Mouse (Mus musculus): ENCODE data around the gene Cabp2. TPM values are rescaled to one million over a fixed set of nuclear protein-coding genes. Genes with fewer than 3 reads are reported as not detected.

The Cabp2 gene
- polyA plus RNA-seq, 1 experiment from 2014 or later = not detected

DNA sequence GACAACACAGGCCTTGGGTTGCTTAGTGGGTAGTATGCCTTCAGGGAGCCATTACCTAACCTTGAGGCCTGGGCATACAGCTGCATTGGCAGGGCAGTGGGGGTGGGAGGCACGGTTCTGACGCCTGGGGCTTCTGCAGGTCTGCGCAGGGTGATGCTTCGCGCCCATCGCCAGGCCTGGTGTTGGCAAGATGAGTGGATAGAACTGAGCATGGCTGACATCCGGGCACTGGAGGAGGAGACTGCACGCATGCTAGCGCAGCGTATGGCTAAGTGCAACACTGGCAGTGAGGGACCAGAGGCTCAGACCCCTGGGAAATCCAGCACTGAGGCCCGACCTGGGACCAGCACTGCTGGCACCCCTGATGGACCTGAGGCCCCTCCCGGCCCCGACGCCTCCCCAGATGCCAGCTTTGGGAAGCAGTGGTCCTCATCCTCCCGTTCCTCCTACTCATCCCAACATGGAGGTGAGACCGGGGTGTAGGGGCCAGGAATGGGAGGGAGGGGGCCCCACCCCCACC, 23.4 kb downstream of the Cabp2 start:
- WGBS = 86% methylated on average over 16 of the region's 16 CpGs

DNA sequence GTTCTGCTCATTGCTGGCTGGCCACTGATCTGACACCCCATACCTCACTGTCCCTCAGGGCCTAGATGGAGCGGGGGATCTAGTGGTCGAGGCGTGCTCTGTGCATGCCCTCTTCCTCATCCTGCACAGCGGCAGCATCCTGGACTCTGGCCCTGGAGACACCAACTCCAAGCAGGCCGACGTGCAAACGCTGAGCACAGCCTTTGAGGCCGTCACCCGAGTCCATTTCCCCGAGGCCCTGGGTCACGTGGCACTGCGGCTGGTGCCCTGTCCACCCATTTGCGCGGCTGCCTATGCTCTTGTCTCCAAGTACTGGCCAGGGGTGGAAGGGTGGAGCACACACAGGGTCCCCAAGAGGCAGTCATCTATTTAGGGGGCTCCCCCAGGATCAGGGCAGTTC, 25.3 kb downstream of the Cabp2 start:
- Histone ChIP-seq H3K9me3 (no peaks in the 10 kb centered on the region), H3K27me3 (peaks cover 13% of the 10 kb centered on the region), H3K4me3 (no peak overlapping the region), H3K36me3 (0 out of 2 replicates have a peak, but pooled peaks cover 1% of the 10 kb centered on the region), H3K27ac (no peak overlapping the region), H3K9ac (no peak overlapping the region), H3K4me1 (no peaks in the 10 kb centered on the region), H3K4me2 (no peak overlapping the region)
- WGBS = 84% methylated on average over 14 of the region's 14 CpGs
- no peak for ATAC-seq (ENCODE audit: borderline replicate concordance, extremely low read depth, low FRiP score, low TSS enrichment)

More for the DNA sequence above, 23.4 kb downstream of the Cabp2 start:
- no peaks in the 10 kb centered on the region for H3K36me3 ChIP-seq
- no peak for ATAC-seq (ENCODE audit: borderline replicate concordance, extremely low read depth, low FRiP score, low TSS enrichment)
- no peak overlapping the region for H3K4me2 ChIP-seq
- H3K4me3 ChIP-seq = no peak overlapping the region
- H3K27me3 ChIP-seq = peaks cover 31% of the 10 kb centered on the region
- no peak overlapping the region for H3K27ac ChIP-seq
- no peak overlapping the region for H3K9ac ChIP-seq
- no peaks in the 10 kb centered on the region for H3K9me3 ChIP-seq
- H3K4me1 ChIP-seq = peaks cover 15% of the 10 kb centered on the region

DNA sequence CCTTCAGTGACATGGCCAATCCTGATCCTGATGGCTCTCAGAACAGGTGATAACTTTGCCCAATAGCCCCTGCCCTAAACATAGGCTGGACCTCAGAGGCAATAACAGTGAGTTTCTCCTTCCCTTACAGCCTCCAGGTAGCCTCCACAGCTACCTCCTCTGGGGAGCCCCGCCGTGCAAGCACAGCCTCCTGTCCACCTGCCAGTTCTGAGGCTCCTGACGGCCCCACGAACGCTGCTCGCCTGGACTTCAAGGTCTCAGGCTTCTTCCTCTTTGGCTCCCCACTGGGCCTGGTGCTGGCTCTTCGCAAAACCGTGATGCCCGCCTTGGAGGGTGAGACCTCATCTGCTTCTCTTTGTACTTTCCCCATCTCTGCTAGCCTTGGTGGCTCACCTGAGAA, 27.2 kb downstream of the Cabp2 start:
- H3K9me3 ChIP-seq = no peaks in the 10 kb centered on the region
- H3K36me3 ChIP-seq = peaks cover 7% of the 10 kb centered on the region; the same call in 1 of the 2 replicates
- 86% methylated on average over 9 of the region's 9 CpGs for WGBS

DNA sequence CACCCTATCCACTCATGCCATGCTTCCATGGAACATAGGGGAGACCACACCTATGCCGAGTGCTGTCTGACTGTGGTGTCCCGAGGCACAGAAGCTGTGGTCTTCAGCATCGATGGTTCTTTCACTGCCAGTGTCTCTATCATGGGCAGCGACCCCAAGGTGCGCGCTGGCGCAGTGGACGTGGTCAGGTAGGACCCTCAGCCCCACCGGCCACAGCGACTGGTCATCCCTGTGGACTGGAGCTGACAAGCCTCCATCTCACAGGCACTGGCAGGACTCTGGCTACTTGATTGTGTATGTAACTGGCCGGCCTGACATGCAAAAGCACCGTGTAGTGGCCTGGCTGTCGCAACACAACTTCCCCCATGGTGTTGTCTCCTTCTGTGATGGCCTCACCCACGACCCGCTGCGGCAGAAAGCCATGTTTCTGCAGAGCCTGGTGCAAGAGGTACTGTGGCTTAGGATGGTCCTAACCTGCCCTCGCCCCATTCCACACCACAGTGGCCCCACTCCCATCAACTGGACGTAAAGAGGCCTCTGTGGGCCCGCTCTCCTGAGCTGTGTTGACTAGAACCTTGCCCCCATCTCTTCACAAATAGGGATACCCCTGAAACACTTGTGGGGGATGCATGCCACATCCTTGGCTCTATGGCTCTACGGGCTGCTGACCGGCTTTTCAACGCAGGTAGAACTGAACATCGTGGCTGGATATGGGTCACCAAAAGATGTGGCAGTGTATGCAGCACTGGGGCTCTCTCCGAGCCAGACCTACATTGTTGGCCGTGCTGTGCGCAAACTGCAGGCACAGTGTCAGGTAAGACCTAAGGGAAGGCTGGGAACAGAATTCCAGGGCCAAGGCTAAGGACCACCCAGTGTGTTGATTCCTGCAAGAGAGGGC, 30.9 kb downstream of the Cabp2 start:
- H3K36me3 ChIP-seq = peaks cover 40% of the 10 kb centered on the region
- WGBS = 93% methylated on average over 26 of the region's 26 CpGs
- no peak overlapping the region for H3K4me3 ChIP-seq
- no peak overlapping the region for H3K27ac ChIP-seq
- H3K4me2 ChIP-seq = no peak overlapping the region
- no peak for ATAC-seq (ENCODE audit: borderline replicate concordance, extremely low read depth, low FRiP score, low TSS enrichment)
- H3K9me3 ChIP-seq = no peaks in the 10 kb centered on the region
- no peak overlapping the region for H3K9ac ChIP-seq
- no peaks in the 10 kb centered on the region for H3K27me3 ChIP-seq
- peaks cover 11% of the 10 kb centered on the region; the same call in 1 of the 2 replicates for H3K4me1 ChIP-seq

More for the DNA sequence above, 27.2 kb downstream of the Cabp2 start:
- no peak overlapping the region for H3K4me3 ChIP-seq
- H3K9ac ChIP-seq = no peak overlapping the region
- H3K27ac ChIP-seq = no peak overlapping the region
- H3K4me1 ChIP-seq = peaks cover 7% of the 10 kb centered on the region; the same call in 1 of the 2 replicates
- no peak for ATAC-seq (ENCODE audit: borderline replicate concordance, extremely low read depth, low FRiP score, low TSS enrichment)
- no peaks in the 10 kb centered on the region for H3K27me3 ChIP-seq
- H3K4me2 ChIP-seq = no peak overlapping the region

DNA sequence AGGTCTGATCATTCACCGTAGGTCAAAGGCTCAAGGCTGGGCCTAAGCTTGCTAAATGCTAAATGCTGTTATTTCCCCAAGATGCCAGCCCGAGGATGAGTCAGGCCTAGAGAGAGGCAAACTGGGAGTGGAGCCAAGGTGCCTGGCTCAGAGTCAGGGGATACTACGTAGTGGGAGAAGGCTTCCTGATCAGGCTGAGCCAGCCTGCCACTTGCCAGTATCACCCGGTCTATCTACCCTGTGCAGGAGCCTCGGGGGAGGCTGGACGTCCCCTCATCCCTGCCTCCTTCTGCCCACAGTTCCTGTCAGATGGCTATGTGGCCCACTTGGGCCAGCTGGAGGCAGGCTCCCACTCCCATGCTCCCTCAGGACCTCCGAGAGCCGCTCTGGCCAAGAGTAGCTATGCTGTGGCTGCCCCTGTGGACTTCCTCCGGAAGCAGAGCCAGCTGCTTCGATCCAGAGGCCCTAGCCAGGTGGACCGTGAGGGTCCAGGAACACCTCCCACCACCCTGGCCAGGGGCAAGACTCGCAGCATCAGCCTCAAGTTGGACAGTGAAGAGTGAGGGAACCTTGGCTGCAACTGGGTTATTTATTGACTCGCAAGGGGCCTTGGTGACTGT, 31.9 kb downstream of the Cabp2 start:
- WGBS = 49% methylated on average over 13 of the region's 13 CpGs
- peak overlapping the region; percentile 34; the same call in 1 of the 2 replicates for H3K27ac ChIP-seq
- no peak overlapping the region for H3K4me3 ChIP-seq
- ATAC-seq (ENCODE audit: borderline replicate concordance, extremely low read depth, low FRiP score, low TSS enrichment) = 0 out of 2 replicates have a peak, but pooled peaks have one; percentile 17
- H3K4me2 ChIP-seq = no peak overlapping the region
- no peaks in the 10 kb centered on the region for H3K27me3 ChIP-seq
- peaks cover 11% of the 10 kb centered on the region; the same call in 1 of the 2 replicates for H3K4me1 ChIP-seq
- H3K36me3 ChIP-seq = peaks cover 50% of the 10 kb centered on the region
- H3K9ac ChIP-seq = no peak overlapping the region
- no peaks in the 10 kb centered on the region for H3K9me3 ChIP-seq

DNA sequence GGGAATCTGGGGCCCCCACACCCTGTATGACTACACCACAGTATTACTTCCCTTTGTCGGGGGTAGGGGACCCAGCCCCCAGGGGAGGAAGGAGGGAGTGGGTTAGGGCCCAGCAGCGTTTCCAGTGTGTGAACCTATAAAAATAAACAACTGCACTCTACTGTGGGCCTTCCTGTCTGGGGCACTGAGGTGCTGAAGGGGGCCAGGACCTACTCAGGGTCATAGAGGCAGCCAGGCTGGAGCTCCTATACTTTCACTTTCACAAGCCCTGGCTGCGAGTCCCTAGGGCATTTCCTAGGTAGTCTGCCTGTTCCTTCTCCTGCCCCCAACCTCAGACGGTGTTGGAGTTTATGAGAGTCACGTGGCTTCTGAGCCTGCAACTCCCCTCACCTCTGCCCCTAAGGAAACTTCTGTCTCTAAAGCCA, 32.4 kb downstream of the Cabp2 start:
- peaks cover 51% of the 10 kb centered on the region for H3K36me3 ChIP-seq
- H3K4me3 ChIP-seq = no peak overlapping the region
- WGBS = 32% methylated on average over 5 of the region's 5 CpGs
- ATAC-seq (ENCODE audit: borderline replicate concordance, extremely low read depth, low FRiP score, low TSS enrichment) = peak; percentile 33; the same call in 1 of the 2 replicates
- peaks cover 11% of the 10 kb centered on the region; the same call in 1 of the 2 replicates for H3K4me1 ChIP-seq
- no peaks in the 10 kb centered on the region for H3K9me3 ChIP-seq
- no peak overlapping the region for H3K9ac ChIP-seq
- no peak overlapping the region; the same call in 1 of the 2 replicates for H3K27ac ChIP-seq
- H3K27me3 ChIP-seq = no peaks in the 10 kb centered on the region
- no peak overlapping the region for H3K4me2 ChIP-seq

DNA sequence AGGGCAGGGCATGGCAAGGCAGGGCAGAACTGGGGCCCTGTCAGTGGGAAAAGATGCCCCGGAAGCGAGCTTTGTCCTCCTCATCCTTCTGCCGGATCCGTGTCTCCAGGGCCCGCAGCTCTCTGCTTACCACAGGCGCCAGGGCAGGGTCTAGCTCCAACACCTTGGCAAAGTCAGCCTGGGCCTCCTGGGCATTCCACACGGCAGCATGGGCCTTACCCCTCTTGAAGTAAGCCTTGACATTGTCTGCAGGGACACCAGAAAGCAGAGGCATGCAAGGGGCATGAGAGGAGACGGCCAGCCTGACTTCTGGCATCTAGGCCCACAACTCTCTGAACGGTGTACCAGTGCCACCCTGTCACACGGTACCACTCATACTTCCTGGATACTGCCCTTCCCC, 33.2 kb downstream of the Cabp2 start:
- Histone ChIP-seq H3K9me3 (no peaks in the 10 kb centered on the region), H3K4me3 (no peak overlapping the region), H3K4me2 (no peak overlapping the region), H3K27ac (no peak overlapping the region), H3K4me1 (peaks cover 11% of the 10 kb centered on the region; the same call in 1 of the 2 replicates), H3K27me3 (no peaks in the 10 kb centered on the region), H3K9ac (no peak overlapping the region), H3K36me3 (peaks cover 53% of the 10 kb centered on the region)
- no peak for ATAC-seq (ENCODE audit: borderline replicate concordance, extremely low read depth, low FRiP score, low TSS enrichment)
- 83% methylated on average over 10 of the region's 10 CpGs for WGBS

DNA sequence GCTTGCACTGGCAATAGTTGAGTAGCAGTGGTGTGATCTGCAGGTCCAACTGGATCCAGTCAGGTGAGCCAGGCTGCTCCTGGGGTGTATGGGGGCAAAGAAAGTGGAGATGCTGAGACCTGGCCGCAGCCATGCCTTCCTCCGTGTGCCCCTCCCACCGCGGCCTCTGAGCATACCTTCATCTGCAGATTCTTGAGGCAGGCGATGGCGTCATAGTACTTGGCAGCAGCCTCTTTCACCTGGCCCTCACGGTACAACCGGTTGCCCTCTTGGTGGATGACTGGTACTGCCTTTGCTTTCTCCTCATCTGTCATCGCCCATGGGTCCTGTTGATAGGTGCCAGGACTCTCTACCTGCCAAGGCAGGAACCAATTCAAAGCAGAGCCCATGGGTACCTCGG, 33.8 kb downstream of the Cabp2 start:
- peaks cover 16% of the 10 kb centered on the region for H3K4me1 ChIP-seq
- WGBS = 95% methylated on average over 10 of the region's 10 CpGs
- no peak overlapping the region for H3K27ac ChIP-seq

DNA sequence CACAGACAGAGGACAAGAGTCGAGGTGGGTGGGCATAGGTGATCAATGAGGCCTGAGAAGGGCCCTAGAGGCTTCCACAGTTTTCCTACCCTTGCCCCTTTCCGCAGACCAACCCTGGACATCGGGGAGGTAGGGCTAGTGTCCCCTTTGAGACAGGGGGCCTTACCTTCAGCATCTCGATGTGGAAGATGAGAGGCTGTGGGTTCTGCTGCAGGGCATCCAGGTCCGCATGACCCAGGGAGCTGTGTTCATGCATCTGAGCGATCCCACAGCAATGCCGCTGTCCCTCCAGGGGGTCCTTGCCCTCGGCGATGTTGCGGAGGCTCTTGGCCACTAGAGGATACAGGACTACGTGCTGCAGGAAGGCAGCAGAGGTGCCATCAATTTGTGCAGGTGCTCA, 34.4 kb downstream of the Cabp2 start:
- H3K36me3 ChIP-seq = peaks cover 53% of the 10 kb centered on the region

More for the DNA sequence above, 33.8 kb downstream of the Cabp2 start:
- H3K4me2 ChIP-seq = no peak overlapping the region
- ATAC-seq (ENCODE audit: borderline replicate concordance, extremely low read depth, low FRiP score, low TSS enrichment) = no peak
- H3K27me3 ChIP-seq = no peaks in the 10 kb centered on the region
- H3K4me3 ChIP-seq = no peak overlapping the region
- H3K36me3 ChIP-seq = peaks cover 53% of the 10 kb centered on the region
- no peak overlapping the region for H3K9ac ChIP-seq
- H3K9me3 ChIP-seq = no peaks in the 10 kb centered on the region

DNA sequence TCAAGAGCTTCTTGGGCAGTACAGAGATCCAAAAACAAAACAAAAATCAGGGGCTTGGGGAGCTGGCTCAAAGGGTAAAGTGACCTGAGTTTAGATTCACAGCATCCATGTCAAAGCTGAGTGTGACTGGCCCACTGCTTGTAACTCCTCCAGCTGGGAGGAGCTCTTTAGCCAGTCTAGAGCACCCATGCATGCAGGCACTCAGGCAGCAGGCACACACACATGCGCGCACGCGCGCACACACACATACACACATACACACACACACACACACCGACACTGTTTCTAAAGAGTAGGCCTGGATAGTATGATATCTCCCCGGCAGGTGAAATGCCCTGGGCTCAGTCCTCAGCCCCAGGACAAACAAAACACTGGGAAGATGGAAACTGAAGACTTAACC, 35.6 kb downstream of the Cabp2 start:
- no peak overlapping the region for H3K9ac ChIP-seq
- no peaks in the 10 kb centered on the region for H3K9me3 ChIP-seq
- H3K4me2 ChIP-seq = no peak overlapping the region
- no peaks in the 10 kb centered on the region for H3K27me3 ChIP-seq
- peaks cover 49% of the 10 kb centered on the region for H3K36me3 ChIP-seq
- H3K4me3 ChIP-seq = no peak overlapping the region
- ATAC-seq (ENCODE audit: borderline replicate concordance, extremely low read depth, low FRiP score, low TSS enrichment) = no peak
- 97% methylated on average over 7 of the region's 7 CpGs for WGBS
- H3K27ac ChIP-seq = no peak overlapping the region
- peaks cover 25% of the 10 kb centered on the region for H3K4me1 ChIP-seq

More for the DNA sequence above, 34.4 kb downstream of the Cabp2 start:
- ATAC-seq (ENCODE audit: borderline replicate concordance, extremely low read depth, low FRiP score, low TSS enrichment) = no peak
- no peaks in the 10 kb centered on the region for H3K27me3 ChIP-seq
- no peak overlapping the region for H3K4me3 ChIP-seq
- no peak overlapping the region for H3K9ac ChIP-seq
- H3K4me2 ChIP-seq = no peak overlapping the region
- peaks cover 23% of the 10 kb centered on the region for H3K4me1 ChIP-seq
- H3K9me3 ChIP-seq = no peaks in the 10 kb centered on the region
- WGBS = 88% methylated on average over 11 of the region's 11 CpGs
- H3K27ac ChIP-seq = no peak overlapping the region

DNA sequence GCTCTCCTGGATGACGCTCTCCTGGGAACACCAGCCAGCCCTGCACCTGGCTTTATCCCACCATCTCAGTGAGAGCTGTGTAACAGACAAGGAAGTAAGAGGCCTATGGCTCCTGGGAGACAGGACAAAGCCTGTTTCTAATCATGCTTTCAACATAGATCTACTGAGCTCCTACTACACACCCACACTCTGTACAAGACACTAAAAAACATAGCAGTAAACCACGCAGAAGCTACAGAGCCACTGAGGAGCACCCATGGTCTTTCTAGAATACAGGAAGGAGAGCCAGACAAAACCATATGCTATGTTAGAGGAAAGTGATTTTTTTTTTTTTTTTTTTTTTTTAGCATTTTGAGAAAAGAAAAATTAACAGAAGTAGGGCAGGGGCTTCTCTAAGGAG, 37.0 kb downstream of the Cabp2 start:
- Histone ChIP-seq H3K4me2 (no peak overlapping the region), H3K27me3 (no peaks in the 10 kb centered on the region), H3K4me1 (peaks cover 20% of the 10 kb centered on the region), H3K27ac (no peak overlapping the region), H3K36me3 (peaks cover 46% of the 10 kb centered on the region), H3K9me3 (no peaks in the 10 kb centered on the region), H3K4me3 (no peak overlapping the region), H3K9ac (no peak overlapping the region)
- WGBS = 95% methylated on average over 2 of the region's 2 CpGs
- ATAC-seq (ENCODE audit: borderline replicate concordance, extremely low read depth, low FRiP score, low TSS enrichment) = no peak

Measured in lung, embryonic 15.5 days (tissue).